Mouse (Mus musculus) lung, postnatal 0 days (tissue): ENCODE data around the gene Tpm4.
A peak's percentile ranks its signal among the peaks of the same experiment; 100 is the strongest.

Experiments
- CTCF ChIP-seq: IDR thresholded peaks from 2 replicates; pipeline ENCODE4 v1.5.1; 2016; ENCODE audit warnings: antibody characterized with exemption, mild to moderate bottlenecking
- EP300 ChIP-seq: IDR thresholded peaks from 2 replicates; pipeline ENCODE4 v1.6.1; 2016; ENCODE audit warnings: antibody characterized with exemption, mild to moderate bottlenecking, control low read depth

- TF ChIP-seq CTCF (0 out of 2 replicates have a peak, but pooled peaks have one; percentile 1), EP300 (no peak)
Observed at GRCm38 (mm10) chr8:72160707-72161697, 26.2 kb downstream of the Tpm4 start, which contains the start of gene Rab8a.
